Comparison of ENCODE assay signal across 11 mouse cellular contexts in genomic region chr5:36293109-36293900, GRCm38 (mm10).
A peak's percentile ranks its signal among the peaks of the same experiment; 100 is the strongest.
DNase-seq lines count a peak whose midpoint lies in the region; ATAC-seq and TF ChIP-seq lines count a peak whose summit lies in the region.
"Had no signal": no experiment of that assay in that cellular context is flagged by ENCODE, and none has a peak within 500 bp of the region (broad histone marks: within the 10 kb centered on the region; RNA-seq: fewer than 3 reads in every experiment).

No protein-coding gene starts in this region.

- ATAC-seq in limb, embryonic 14.5 days (ENCODE audit: low FRiP score, low read depth), result peak; percentile 36; the same call in 1 of the 2 replicates
- no peak for ATAC-seq in hindbrain, embryonic 11.5 days (ENCODE audit: low FRiP score)
- no peak for ATAC-seq in liver, embryonic 12.5 days
- ATAC-seq in midbrain, postnatal 0 days (ENCODE audit: low FRiP score), result no peak
- ATAC-seq: hindbrain, embryonic 16.5 days had no signal

- no peak overlapping the region for H3K9ac ChIP-seq in limb, embryonic 14.5 days (ENCODE audit: low read depth, low read length, severe bottlenecking)
- H3K9ac ChIP-seq in hindbrain, embryonic 11.5 days (ENCODE audit: low read depth, low read length), result no peak overlapping the region
- H3K9ac ChIP-seq in liver, embryonic 12.5 days, result no peak overlapping the region
- H3K9ac ChIP-seq in midbrain, postnatal 0 days (replicated peaks; ENCODE audit: low read length, poor library complexity, severe bottlenecking), result no peak overlapping the region

- 31% methylated on average over 11 of the region's 11 CpGs for WGBS in limb, embryonic 14.5 days
- 77% methylated on average over 11 of the region's 11 CpGs for WGBS in hindbrain, embryonic 11.5 days
- 51% methylated on average over 11 of the region's 11 CpGs for WGBS in liver, embryonic 12.5 days (ENCODE audit: insufficient replicate concordance)
- 68% methylated on average over 11 of the region's 11 CpGs for WGBS in midbrain, postnatal 0 days

- H3K4me3 ChIP-seq in limb, embryonic 14.5 days (replicated peaks; ENCODE audit: low read length), result no peak overlapping the region
- H3K4me3 ChIP-seq in hindbrain, embryonic 11.5 days (ENCODE audit: low read depth, low read length), result no peak overlapping the region
- H3K4me3 ChIP-seq in liver, embryonic 12.5 days, result no peak overlapping the region
- H3K4me3 ChIP-seq in midbrain, postnatal 0 days (ENCODE audit: low read depth, low read length), result no peak overlapping the region
- H3K4me3 ChIP-seq: megakaryocyte, embryonic 14.5 days had no signal

- H3K27ac ChIP-seq in limb, embryonic 14.5 days (replicated peaks; ENCODE audit: low read depth, low read length), result no peak overlapping the region
- H3K27ac ChIP-seq in hindbrain, embryonic 11.5 days (ENCODE audit: low read depth, low read length), result no peak overlapping the region
- H3K27ac ChIP-seq in liver, embryonic 12.5 days, result no peak overlapping the region
- no peak overlapping the region for H3K27ac ChIP-seq in midbrain, postnatal 0 days (ENCODE audit: low read depth, low read length)

- TF ChIP-seq POLR2A in limb, embryonic 14.5 days (IDR thresholded peaks at IDR 0.05; ENCODE audit: borderline replicate concordance, extremely low read depth, insufficient read depth, insufficient read length), result no peak

- H3K4me1 ChIP-seq in limb, embryonic 14.5 days (ENCODE audit: control insufficient read depth, insufficient read depth, low read length), result peaks cover 23% of the 10 kb centered on the region
- no peaks in the 10 kb centered on the region for H3K4me1 ChIP-seq in hindbrain, embryonic 11.5 days (replicated peaks; ENCODE audit: control insufficient read depth, insufficient read depth, low read length)
- 0 out of 2 replicates have a peak, but pooled peaks cover 5% of the 10 kb centered on the region for H3K4me1 ChIP-seq in liver, embryonic 12.5 days
- H3K4me1 ChIP-seq in midbrain, postnatal 0 days (ENCODE audit: insufficient read depth, low read length), result no peaks in the 10 kb centered on the region
- H3K4me1 ChIP-seq: megakaryocyte, embryonic 14.5 days had no signal

- DNase-seq in urinary bladder, postnatal 25 days (ENCODE audit: low spot score), result peak; percentile 14
- DNase-seq in urinary bladder, postnatal 10 days (ENCODE audit: low spot score), result no peak
- peak; percentile 52 for DNase-seq in kidney, adult 11 months
- peak; percentile 21 for DNase-seq in limb, embryonic 14.5 days (ENCODE audit: low spot score)
- no peak for DNase-seq in cerebellum, postnatal 4 days (ENCODE audit: low spot score in 2 of 2)
- DNase-seq in hindbrain, embryonic 11.5 days (ENCODE audit: low spot score), result no peak
- DNase-seq in midbrain, postnatal 0 days (ENCODE audit: low spot score), result no peak
- DNase-seq: adrenal gland, postnatal 36 days had no signal

- no peaks in the 10 kb centered on the region for H3K9me3 ChIP-seq in limb, embryonic 14.5 days (ENCODE audit: control insufficient read depth, low read length)
- H3K9me3 ChIP-seq in hindbrain, embryonic 11.5 days (ENCODE audit: control insufficient read depth, low read length), result no peaks in the 10 kb centered on the region
- no peaks in the 10 kb centered on the region for H3K9me3 ChIP-seq in liver, embryonic 12.5 days (replicated peaks)
- no peaks in the 10 kb centered on the region for H3K9me3 ChIP-seq in midbrain, postnatal 0 days (ENCODE audit: low read length)
- H3K9me3 ChIP-seq: megakaryocyte, embryonic 14.5 days had no signal

- TF ChIP-seq CTCF in midbrain, postnatal 0 days (IDR thresholded peaks at IDR 0.05), result no peak

- no peaks in the 10 kb centered on the region for H3K36me3 ChIP-seq in limb, embryonic 14.5 days (ENCODE audit: control insufficient read depth, insufficient read depth, low read length)
- H3K36me3 ChIP-seq in hindbrain, embryonic 11.5 days (ENCODE audit: control insufficient read depth, insufficient read depth, low read length), result no peaks in the 10 kb centered on the region
- H3K36me3 ChIP-seq in liver, embryonic 12.5 days, result no peaks in the 10 kb centered on the region
- H3K36me3 ChIP-seq in midbrain, postnatal 0 days (ENCODE audit: insufficient read depth, low read length), result no peaks in the 10 kb centered on the region

- H3K27me3 ChIP-seq in limb, embryonic 14.5 days (ENCODE audit: control insufficient read depth, insufficient read depth, low read length), result no peaks in the 10 kb centered on the region
- H3K27me3 ChIP-seq in hindbrain, embryonic 11.5 days (ENCODE audit: control insufficient read depth, insufficient read depth, low read length), result no peaks in the 10 kb centered on the region
- H3K27me3 ChIP-seq in liver, embryonic 12.5 days (replicated peaks), result 0 out of 2 replicates have a peak, but pooled peaks cover 3% of the 10 kb centered on the region
- H3K27me3 ChIP-seq in midbrain, postnatal 0 days (ENCODE audit: insufficient read depth, low read length), result no peaks in the 10 kb centered on the region

- H3K4me2 ChIP-seq in limb, embryonic 14.5 days (replicated peaks; ENCODE audit: low read depth, low read length, severe bottlenecking), result 0 out of 2 replicates have a peak overlapping the region, but pooled peaks have one; percentile 9
- H3K4me2 ChIP-seq in hindbrain, embryonic 11.5 days (replicated peaks; ENCODE audit: low read depth, low read length), result no peak overlapping the region
- H3K4me2 ChIP-seq in liver, embryonic 12.5 days, result no peak overlapping the region
- H3K4me2 ChIP-seq in midbrain, postnatal 0 days (ENCODE audit: low read depth, low read length, poor library complexity, severe bottlenecking), result no peak overlapping the region

Comparison
In these comparisons a context has a peak if more than half of its experiments do, and no peak if none do; other contexts are left out.
1. DNase-seq: peak in urinary bladder, postnatal 25 days (single experiment), kidney, adult 11 months (single experiment) and limb, embryonic 14.5 days (single experiment); none in urinary bladder, postnatal 10 days (single experiment), cerebellum, postnatal 4 days (0 of 2), hindbrain, embryonic 11.5 days (single experiment) and midbrain, postnatal 0 days (single experiment).